Mouse (Mus musculus) central nervous system, embryonic 11.5 days (tissue): Measurements from ENCODE around the gene Gm34302. TPM values are rescaled to one million over a fixed set of nuclear protein-coding genes. Genes with fewer than 3 reads are reported as not detected.

Experiments used
- polyA plus RNA-seq: library from polyadenylated mRNA; depleted of rRNA; stranded (reverse); fragments of >200 nt; gene quantifications from 2 replicates; pipeline ENCODE4 v1.2.3, GENCODE M21; 2012; rRNA removed

The Gm34302 gene
- polyA plus RNA-seq = not detected in 2 replicates

GRCm38 (mm10) chr3:63483726-63484125 lies at the start of gene Gm34302:
Gm34302 (minus strand) TSS chr3:63483879.

Other genes starting within 250 kb of the Gm34302 start
- gene Mme, start 242.3 kb downstream of the Gm34302 start, polyA plus RNA-seq = 12.8 and 16.6 TPM in 2 replicates